Comparison of ENCODE assay signal across 26 mouse cellular contexts in the genomic region with DNA sequence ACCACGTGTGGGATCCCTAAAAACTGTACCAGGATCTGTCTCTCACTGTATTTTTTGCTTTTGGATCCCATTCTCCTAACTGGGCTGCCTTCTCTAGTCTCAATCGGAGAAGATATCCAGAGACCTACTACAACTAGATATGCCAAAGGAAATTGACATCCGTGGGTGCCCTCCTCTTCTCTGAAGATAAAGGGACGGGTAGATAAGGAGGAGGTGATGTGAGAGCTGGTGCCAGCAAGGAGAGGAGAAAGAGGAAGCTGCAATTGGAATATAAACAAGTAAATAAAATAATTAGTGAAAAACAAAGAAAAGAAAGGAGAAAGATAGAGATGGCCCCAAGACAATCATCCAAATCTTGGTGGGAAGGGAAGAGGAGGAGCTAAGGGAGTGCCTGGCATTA.
DNase-seq lines count a peak whose midpoint lies in the region; ATAC-seq lines count a peak whose summit lies in the region.
"Had no signal": no experiment of that assay in that cellular context is flagged by ENCODE, and none has a peak within 500 bp of the region (broad histone marks: within the 10 kb centered on the region; RNA-seq: fewer than 3 reads in every experiment).

No protein-coding gene starts in this region.

- H3K4me2 ChIP-seq in heart, embryonic 11.5 days: no peak overlapping the region
- no peak overlapping the region for H3K4me2 ChIP-seq in kidney, embryonic 16.5 days (replicated peaks; ENCODE audit: low read depth, low read length)
- H3K4me2 ChIP-seq: embryonic facial prominence, embryonic 13.5 days; embryonic facial prominence, embryonic 15.5 days; forebrain, embryonic 12.5 days had no signal

- no peaks in the 10 kb centered on the region for H3K27me3 ChIP-seq in heart, embryonic 11.5 days (ENCODE audit: control insufficient read depth, insufficient read depth, low read length)
- H3K27me3 ChIP-seq in kidney, embryonic 16.5 days (ENCODE audit: insufficient read depth, low read length): no peaks in the 10 kb centered on the region
- H3K27me3 ChIP-seq: CH12.LX; embryonic facial prominence, embryonic 13.5 days; embryonic facial prominence, embryonic 15.5 days; forebrain, embryonic 12.5 days had no signal

- DNase-seq in heart, adult 11 months: peak; percentile 48
- DNase-seq in ZHBTc4 (ENCODE audit: low read depth, low spot score): peak; percentile 4
- DNase-seq: adrenal gland, adult 2 months; adrenal gland, postnatal 10 days; adrenal gland, postnatal 25 days; B cell, adult 2 months; cerebellum, adult 11 months; cerebellum, adult 18-20 months; cerebellum, adult 8-10 months; cerebellum, adult 9-11 months; cerebellum, postnatal 14 days; cerebellum, postnatal 36 days; embryo, embryonic 11 days had no signal

- 75% methylated on average over 4 of the region's 4 CpGs for WGBS in heart, embryonic 11.5 days (ENCODE audit: insufficient replicate concordance)
- 87% methylated on average over 4 of the region's 4 CpGs for WGBS in kidney, embryonic 16.5 days

- peaks cover 2% of the 10 kb centered on the region; the same call in 1 of the 2 replicates for H3K9me3 ChIP-seq in heart, embryonic 11.5 days (replicated peaks; ENCODE audit: control insufficient read depth, low read length)
- 0 out of 2 replicates have a peak, but pooled peaks cover 3% of the 10 kb centered on the region for H3K9me3 ChIP-seq in kidney, embryonic 16.5 days (ENCODE audit: low read length)
- H3K9me3 ChIP-seq: embryonic facial prominence, embryonic 13.5 days; embryonic facial prominence, embryonic 15.5 days; forebrain, embryonic 10.5 days; forebrain, embryonic 12.5 days; G1E had no signal

- no peak for ATAC-seq in heart, embryonic 11.5 days (replicated peaks; ENCODE audit: insufficient number of reproducible peaks, low FRiP score, low TSS enrichment)
- no peak for ATAC-seq in activated CD4-positive, CD25-positive, alpha-beta regulatory T cell, adult 4 months
- ATAC-seq in kidney, embryonic 16.5 days (ENCODE audit: low FRiP score, low TSS enrichment): no peak
- ATAC-seq: CD4-positive, CD25-positive, alpha-beta regulatory T cell, adult 4 months; forebrain, embryonic 14.5 days; forebrain, embryonic 16.5 days had no signal

- no peak overlapping the region for H3K9ac ChIP-seq in heart, embryonic 11.5 days (ENCODE audit: low read depth, low read length)
- H3K9ac ChIP-seq in kidney, embryonic 16.5 days (replicated peaks; ENCODE audit: low read length): no peak overlapping the region
- H3K9ac ChIP-seq: embryonic facial prominence, embryonic 13.5 days; embryonic facial prominence, embryonic 15.5 days; forebrain, embryonic 12.5 days had no signal

- no peak overlapping the region for H3K27ac ChIP-seq in heart, embryonic 11.5 days (ENCODE audit: low read depth, low read length)
- H3K27ac ChIP-seq in kidney, embryonic 16.5 days (ENCODE audit: low read length): no peak overlapping the region
- H3K27ac ChIP-seq: embryonic facial prominence, embryonic 13.5 days; embryonic facial prominence, embryonic 15.5 days; forebrain, embryonic 10.5 days; forebrain, embryonic 12.5 days had no signal

- H3K4me3 ChIP-seq in heart, embryonic 11.5 days (ENCODE audit: low read depth, low read length): no peak overlapping the region
- H3K4me3 ChIP-seq in kidney, embryonic 16.5 days (ENCODE audit: low read length): no peak overlapping the region
- H3K4me3 ChIP-seq: embryonic facial prominence, embryonic 13.5 days; embryonic facial prominence, embryonic 15.5 days; erythroblast, embryonic 14.5 days; forebrain, embryonic 10.5 days; forebrain, embryonic 12.5 days had no signal

- no peaks in the 10 kb centered on the region for H3K36me3 ChIP-seq in heart, embryonic 11.5 days (ENCODE audit: control insufficient read depth, insufficient read depth, low read length)
- no peaks in the 10 kb centered on the region for H3K36me3 ChIP-seq in kidney, embryonic 16.5 days (ENCODE audit: insufficient read depth, low read length)
- H3K36me3 ChIP-seq: embryonic facial prominence, embryonic 13.5 days; embryonic facial prominence, embryonic 15.5 days; forebrain, embryonic 10.5 days; forebrain, embryonic 12.5 days; G1E had no signal

- H3K4me1 ChIP-seq in heart, embryonic 11.5 days (ENCODE audit: control insufficient read depth, insufficient read depth, low read length): no peaks in the 10 kb centered on the region
- no peaks in the 10 kb centered on the region for H3K4me1 ChIP-seq in kidney, embryonic 16.5 days (ENCODE audit: insufficient read depth, low read length)
- H3K4me1 ChIP-seq: embryonic facial prominence, embryonic 13.5 days; embryonic facial prominence, embryonic 15.5 days; forebrain, embryonic 10.5 days; forebrain, embryonic 12.5 days had no signal
